Mouse (Mus musculus): ENCODE measurements at regions not wholly inside any gene's neighbourhood (a gene's known extent, or its start where the extent isn't known, plus 50 kb on each side); places are given as distances from the start of the nearest gene placed in this dataset.

DNA sequence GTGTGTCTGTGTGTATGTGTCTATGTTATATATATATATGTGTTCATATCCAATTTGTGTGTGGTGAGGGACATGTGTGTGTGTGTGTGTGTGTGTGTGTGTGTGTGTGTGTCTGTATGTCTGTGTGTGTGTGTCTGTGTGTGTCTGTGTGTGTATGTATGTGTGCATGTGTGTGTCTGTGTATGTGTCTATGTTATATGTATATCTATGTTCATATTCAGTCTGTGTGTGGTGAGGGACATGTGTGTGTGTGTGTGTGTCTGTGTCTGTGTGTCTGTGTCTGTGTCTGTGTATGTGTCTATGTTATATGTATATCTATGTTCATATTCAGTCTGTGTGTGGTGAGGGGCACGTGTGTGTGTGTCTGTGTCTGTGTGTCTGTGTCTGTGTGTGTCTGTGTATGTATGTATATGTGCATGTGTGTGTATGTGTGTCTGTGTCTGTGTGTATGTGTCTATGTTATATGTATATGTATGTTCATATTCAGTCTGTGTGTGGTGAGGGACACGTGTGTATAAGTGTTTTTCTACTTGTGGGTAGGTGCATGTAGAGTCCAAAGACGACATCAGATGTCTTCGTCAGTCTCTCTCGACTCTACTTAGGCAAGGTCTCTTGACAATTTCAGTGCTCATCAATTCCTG, 370.5 kb upstream of the Slc7a11 start:
- TF ChIP-seq GATA1 (IDR thresholded peaks at IDR 0.05; ENCODE audit: low read length) = no peak

DNA sequence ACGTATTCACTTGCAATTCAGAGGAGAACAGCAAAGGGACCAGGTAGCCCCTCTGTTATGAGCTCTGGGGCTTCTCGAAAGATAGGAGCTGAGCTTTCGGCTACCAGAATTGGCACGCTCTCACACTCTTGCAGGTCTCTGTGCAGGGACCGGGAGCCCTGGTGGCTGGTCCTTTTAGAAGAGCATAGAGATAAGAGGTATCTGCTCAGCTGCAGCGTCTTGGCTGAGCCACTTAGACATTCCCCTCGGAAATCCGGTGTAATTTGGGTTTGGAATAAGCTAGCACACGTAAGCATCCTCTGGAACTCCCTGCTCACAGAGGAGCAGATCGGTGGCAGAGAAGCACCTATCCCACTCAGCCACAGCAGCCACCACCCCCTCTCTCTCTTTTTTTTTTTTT, 372.3 kb upstream of the Slc7a11 start:
- TF ChIP-seq GATA1 (IDR thresholded peaks at IDR 0.05; ENCODE audit: low read length) = no peak

DNA sequence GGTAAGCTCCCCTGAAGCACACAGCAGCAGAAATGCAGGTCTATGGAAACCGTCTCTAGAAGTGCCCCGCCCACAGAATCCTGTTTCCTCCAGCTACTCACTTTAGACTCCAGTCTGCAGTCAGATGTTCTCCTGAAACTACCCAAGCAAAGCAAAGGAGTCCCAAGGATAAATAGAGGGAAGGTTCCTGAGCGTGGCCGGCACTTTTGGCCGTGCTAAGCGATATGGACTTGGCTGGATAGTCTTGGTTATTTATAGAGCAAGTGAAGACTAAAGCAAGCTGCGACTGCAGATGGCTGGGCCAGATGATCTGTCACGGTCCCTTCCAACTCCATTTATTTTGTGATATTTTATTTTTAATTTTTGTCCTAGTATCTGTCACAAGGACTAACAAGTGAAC, 373.1 kb upstream of the Slc7a11 start:
- TF ChIP-seq GATA1 (IDR thresholded peaks at IDR 0.05; ENCODE audit: low read length) = no peak

DNA sequence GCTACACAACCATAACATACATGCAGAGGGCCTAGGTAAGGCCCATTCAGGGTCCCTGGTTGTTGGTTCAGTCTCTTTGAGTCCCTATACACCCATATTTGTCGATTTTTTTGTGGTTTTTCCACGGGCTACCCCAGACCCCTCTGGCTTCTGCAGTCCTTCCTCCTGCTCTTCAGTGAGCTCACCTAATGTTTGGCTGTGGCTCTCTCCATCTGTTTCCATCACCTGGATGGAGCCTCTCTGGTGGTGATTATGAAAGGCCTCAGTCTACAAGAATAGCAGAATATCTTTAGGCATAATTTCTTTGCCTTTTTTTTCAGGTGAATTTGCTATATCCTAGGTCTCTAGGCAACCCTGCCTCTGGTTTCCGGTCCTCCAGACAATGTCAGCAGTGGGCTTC, 373.9 kb upstream of the Slc7a11 start:
- TF ChIP-seq GATA1 (IDR thresholded peaks at IDR 0.05; ENCODE audit: low read length) = no peak

DNA sequence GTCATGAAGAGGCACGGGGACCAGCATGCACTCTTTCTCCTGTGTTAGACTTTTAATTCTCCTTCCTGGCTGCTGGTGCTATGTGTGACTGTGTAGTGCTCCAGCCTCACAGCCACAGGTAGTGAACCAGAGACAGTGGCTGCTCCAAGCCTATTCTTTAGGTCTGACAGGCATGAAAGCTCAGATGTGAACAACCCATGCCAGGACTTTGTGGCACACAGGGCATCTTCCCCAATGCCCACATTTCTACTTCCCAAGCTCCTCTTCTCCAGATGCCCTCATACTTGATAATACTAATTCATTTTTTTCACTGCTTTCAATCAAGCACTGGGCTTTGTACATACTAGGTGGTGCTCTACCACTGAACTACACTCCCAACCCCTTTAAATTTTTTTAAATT, 377.4 kb upstream of the Slc7a11 start:
- TF ChIP-seq GATA1 (IDR thresholded peaks at IDR 0.05; ENCODE audit: low read length) = no peak

DNA sequence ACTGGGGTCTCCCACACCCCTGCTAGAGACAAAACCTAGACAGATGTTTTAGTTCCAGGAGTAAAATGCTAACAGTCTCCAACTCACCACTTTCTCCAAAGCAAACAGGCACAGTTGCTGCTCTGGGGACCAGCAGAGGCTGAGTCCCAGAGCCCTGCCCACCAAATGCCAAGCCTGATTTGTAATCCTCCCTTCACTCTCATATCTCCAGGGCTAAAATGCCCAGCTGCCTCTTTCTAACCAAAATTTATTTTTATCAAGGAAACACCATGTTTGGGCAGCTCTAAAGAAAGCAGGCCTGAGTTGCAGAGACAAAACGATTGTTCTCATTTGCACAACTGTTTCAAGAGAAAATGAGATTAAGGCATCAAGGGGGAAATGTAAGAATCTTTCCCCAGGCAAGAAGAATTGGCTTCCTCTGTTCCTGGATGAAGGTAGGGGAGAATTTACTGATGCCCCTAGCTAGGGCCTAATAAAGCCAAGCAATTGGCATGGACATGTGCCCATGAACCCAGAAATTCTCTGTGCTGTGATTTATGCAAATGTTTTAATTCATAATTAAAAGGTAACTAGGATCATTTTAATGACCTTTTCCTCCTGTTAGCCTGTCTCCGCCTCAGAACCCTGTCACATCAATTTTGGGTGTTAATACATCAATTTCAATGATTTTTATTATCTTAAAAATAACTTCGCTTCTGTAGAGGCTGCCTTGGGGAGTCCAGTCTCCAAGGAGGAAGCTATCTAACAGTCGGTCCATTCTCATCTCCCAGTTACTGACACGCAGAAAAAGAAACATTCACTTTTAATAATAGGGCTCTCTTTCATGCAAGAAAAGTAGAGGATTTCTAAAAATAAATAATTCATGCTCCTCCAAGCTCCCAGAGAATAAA, 382.4 kb upstream of the Slc7a11 start:
- no peak for TF ChIP-seq GATA1 (IDR thresholded peaks at IDR 0.05; ENCODE audit: low read length)

DNA sequence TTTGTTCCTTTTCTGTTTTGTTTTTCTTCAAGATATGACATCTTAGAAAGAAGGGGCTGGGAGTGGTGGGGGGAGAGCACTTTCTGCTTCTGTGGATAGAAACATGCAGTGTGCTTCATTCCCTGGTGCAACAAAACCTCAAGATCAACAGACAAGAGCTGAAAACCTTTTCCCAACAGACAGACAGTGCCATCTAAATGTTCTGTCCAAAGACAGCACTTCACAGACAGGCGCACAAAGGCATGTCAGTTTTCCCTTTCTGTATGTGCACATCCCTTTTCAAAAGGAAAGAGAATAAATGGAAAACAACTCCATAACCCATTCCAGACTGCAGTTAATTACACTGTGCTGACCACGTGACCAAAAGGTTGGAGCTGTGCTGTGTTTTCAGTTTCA, 383.0 kb upstream of the Slc7a11 start:
- TF ChIP-seq GATA1 (IDR thresholded peaks at IDR 0.05; ENCODE audit: low read length) = no peak

DNA sequence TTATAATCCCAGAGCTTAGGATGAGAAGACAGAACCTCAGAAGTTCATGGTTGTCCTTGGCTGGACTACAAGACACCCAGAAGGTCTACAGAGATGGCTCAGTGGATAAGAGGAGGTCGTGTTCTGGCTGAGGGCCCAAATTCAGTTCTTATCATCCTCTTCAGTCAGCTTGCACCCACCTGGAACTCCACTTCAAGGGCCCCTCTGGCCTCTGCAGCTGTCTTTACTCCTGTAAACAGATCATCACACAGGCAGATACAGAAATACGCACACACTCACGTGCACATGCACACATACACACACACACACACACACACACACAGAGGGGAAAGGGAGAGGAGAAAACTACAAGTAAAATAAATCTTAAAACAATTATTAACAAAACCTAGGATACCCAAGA, 385.8 kb upstream of the Slc7a11 start:
- TF ChIP-seq GATA1 (IDR thresholded peaks at IDR 0.05; ENCODE audit: low read length) = no peak

DNA sequence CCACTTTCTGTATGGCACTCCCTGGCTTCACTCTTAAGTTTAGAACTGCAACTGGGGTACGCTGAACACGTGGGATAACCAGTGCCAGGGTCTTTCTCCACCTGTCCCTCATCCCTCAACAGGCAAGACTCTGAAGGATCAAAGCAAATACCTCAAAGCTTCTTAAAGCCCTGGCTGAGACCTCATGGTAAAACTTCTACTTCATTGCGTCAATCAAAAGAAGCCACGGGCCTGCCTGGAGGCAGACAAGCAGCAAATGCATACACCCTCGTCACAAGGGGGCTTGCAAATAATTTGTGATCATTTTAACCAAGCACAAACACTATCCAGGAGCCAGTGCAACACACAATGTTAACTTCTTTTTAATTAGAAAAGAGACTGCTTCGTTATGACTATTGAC, 387.0 kb upstream of the Slc7a11 start:
- no peak for TF ChIP-seq GATA1 (IDR thresholded peaks at IDR 0.05; ENCODE audit: low read length)

DNA sequence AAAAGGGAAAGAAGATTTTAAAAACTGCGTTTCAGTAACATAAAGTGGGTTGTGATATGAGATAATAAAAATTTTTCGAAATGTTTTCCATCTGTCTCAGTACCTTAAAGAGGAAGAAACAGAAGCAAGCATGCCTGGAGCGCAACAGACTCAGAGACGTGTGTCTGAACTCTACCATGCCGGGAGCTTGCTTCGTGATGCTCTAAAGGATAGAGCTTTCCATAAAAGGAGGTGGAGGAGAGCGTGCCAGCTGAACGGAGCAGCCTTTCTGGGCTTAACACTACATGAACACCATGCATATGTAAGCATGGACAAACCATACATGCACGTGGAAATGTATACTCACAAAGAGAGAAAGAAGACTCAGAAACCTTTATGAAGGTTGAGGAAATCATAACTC, 387.5 kb upstream of the Slc7a11 start:
- TF ChIP-seq GATA1 (IDR thresholded peaks at IDR 0.05; ENCODE audit: low read length) = no peak

DNA sequence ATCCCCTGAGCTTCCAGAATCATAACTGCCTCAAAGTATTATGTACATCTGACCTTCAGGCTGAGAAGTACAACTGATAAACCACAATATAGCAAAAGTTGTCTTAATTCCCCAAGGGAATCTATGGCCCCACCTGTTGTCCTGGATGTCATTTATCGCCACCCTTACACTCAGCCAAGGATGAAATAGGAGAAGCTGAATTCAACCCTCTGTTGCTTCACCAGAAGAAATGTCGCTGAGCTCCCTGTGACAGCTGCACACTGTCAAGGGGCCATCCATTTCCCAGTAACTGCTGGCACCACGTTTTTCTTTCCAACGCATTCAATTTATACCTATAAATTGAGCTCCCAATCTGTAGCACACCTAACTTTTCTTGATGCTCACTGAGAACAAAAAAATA, 382.0 kb upstream of the Noct start:
- no peak for TF ChIP-seq GATA1 (IDR thresholded peaks at IDR 0.05; ENCODE audit: low read length)

DNA sequence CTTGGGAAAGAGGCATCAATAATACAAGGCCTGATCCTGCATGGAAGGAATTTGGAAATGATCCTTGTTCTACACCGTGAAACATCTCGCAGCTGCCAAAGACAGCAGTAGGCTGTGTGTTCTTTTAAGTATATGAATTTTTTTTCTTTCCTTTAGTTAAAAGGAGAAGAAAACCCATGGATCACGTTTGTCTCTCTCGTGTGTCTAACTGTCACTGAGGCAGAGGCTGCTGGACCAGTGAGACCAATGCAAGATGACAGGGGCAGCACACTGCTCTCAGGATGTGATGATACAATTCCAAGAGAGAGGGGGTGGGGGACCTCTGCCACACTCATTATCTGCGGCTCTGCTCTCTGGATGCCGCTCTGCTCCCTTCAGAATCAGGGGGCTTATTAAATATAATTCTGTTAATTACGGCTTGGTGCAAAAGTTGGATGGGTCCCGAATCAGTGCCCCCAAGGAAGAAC, 379.4 kb upstream of the Noct start:
- no peak for TF ChIP-seq GATA1 (IDR thresholded peaks at IDR 0.05; ENCODE audit: low read length)

DNA sequence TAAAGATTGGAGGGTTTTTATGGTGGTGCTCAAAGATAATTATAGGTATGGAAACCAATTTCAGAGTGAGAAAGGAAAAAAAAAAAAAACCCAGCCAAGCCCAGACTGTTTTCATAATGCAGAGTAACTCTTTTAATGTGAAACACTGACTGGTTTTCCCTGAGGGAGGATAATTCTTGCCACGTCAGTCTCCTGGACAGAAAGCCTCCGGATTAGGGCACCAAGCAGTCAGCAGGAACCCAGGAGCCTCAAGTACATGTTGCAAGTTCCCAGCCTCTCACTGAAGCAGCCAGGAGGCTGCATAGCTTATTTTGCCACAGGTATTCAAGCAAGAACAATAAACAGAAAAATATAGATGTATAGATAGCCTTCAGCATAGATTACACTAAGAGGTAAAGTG, 378.9 kb upstream of the Noct start:
- no peak for TF ChIP-seq GATA1 (IDR thresholded peaks at IDR 0.05; ENCODE audit: low read length)

DNA sequence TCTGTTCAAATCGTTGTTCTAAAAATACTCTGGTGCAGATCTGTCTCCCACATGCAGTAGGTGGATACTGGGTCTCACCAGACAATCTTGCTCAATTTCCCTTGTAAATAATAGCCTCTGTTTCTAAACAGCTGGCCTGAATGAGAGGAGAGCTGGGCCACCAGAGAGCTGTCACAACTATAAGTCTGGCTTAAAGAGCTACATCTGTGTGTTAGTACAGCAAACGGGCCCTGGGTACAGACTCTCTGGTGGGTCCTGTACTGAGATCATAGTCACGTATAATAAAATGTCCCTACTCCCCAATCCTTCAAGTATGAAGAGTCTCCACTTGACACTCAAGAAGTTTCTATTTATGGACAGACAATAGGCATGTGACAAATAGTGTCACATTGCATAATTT, 375.7 kb upstream of the Noct start:
- TF ChIP-seq GATA1 (IDR thresholded peaks at IDR 0.05; ENCODE audit: low read length) = no peak

DNA sequence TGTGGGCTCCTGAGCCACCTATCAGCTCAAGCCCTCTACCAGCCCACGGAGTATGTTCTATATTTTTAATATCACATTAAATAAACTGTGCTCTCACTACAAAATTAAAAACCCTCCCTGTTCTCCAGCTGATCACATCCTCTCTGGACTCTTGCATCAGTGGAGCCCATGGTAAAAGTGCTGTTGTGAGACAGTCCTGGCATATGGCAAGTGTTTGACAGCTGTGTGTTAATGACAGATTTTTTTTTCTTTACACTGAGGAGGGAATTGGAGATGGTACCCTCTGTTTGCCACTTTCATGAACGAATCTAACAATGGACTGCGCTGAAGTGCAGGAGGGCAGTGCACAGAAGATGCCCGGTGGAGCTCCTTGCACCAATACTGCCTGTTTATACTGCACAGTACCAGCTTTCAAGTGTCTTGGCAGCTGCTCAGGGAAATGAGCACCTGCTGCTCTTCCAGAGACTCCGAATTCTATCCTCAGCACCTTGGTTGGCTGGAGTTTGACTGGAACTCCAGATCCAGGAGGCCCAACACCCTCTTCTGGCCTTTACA, 373.1 kb upstream of the Noct start:
- no peak for TF ChIP-seq GATA1 (IDR thresholded peaks at IDR 0.05; ENCODE audit: low read length)

DNA sequence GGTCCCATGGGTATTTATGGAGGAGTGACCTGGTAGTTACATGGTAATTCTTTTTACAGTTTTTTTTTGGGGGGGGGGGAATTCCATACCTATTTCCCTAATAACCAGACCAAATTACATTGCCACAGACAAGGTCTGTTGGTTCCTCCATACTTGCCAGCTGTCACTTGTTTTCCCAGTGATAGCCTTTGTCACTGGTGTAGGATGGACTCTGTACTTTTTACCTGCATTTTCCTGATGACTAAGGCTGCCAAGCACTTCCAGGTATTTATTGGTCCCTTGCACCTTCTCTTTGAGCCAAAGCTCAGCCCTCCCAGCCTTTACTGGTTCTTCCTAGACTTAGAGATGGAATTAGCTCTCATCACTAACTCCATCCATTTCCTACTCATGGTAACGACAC, 357.1 kb upstream of the Noct start:
- TF ChIP-seq GATA1 (IDR thresholded peaks at IDR 0.05; ENCODE audit: low read length) = no peak

DNA sequence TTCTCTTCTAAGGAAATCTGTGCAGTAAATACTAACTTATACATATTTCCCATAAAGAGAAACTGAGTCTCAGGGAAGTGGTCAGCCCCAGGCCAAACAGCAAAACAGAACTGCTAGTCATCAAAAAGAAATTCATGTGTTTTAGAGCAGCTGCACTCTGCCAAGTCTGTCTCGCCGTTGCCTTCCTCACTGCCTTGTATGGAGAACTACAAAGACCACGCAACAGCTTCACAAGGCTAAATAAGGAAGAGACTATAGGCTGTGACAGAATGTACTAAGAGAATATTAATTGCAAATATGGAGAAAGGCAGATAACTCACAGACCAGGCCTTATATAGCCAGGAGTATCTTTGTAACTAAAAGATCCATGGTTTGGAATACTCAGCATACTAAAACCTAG, 355.0 kb upstream of the Noct start:
- TF ChIP-seq GATA1 (IDR thresholded peaks at IDR 0.05; ENCODE audit: low read length) = no peak
